In genomic region chr16:84881754-84882321, GRCm38 (mm10) we compare ENCODE assay signal across 18 mouse cellular contexts. TPM values are rescaled to one million over a fixed set of nuclear protein-coding genes. Genes with fewer than 3 reads are reported as not detected.
DNase-seq lines count a peak whose midpoint lies in the region; ATAC-seq and TF ChIP-seq lines count a peak whose summit lies in the region.
"Had no signal": no experiment of that assay in that cellular context is flagged by ENCODE, and none has a peak within 500 bp of the region (broad histone marks: within the 10 kb centered on the region; RNA-seq: fewer than 3 reads in every experiment).

No protein-coding gene starts in this region.

- H3K9me3 ChIP-seq in midbrain, embryonic 11.5 days (ENCODE audit: control insufficient read depth, low read length): no peaks in the 10 kb centered on the region
- no peaks in the 10 kb centered on the region for H3K9me3 ChIP-seq in midbrain, embryonic 10.5 days (replicated peaks)
- H3K9me3 ChIP-seq: embryonic facial prominence, embryonic 12.5 days; forebrain, embryonic 15.5 days; G1E; heart, embryonic 12.5 days; hindbrain, embryonic 15.5 days had no signal

- ATAC-seq in midbrain, embryonic 11.5 days (ENCODE audit: low FRiP score): no peak
- no peak for ATAC-seq in Patski
- peak; percentile 49 for ATAC-seq in megakaryocyte, adult 5-6 weeks (ENCODE audit: poor library complexity, severe bottlenecking)
- ATAC-seq: forebrain, embryonic 15.5 days; inflammation-experienced regulatory T-cells, adult 6 months; intestine, postnatal 0 days had no signal

- no peaks in the 10 kb centered on the region for H3K27me3 ChIP-seq in midbrain, embryonic 11.5 days (ENCODE audit: control insufficient read depth, insufficient read depth, low read length)
- no peaks in the 10 kb centered on the region for H3K27me3 ChIP-seq in midbrain, embryonic 10.5 days (ENCODE audit: low read depth, poor library complexity, severe bottlenecking)
- peaks cover 11% of the 10 kb centered on the region for H3K27me3 ChIP-seq in Patski
- H3K27me3 ChIP-seq: embryonic facial prominence, embryonic 12.5 days; forebrain, embryonic 15.5 days; heart, embryonic 12.5 days; hindbrain, embryonic 15.5 days had no signal

- in situ Hi-C loops in Patski (cut with MboI; ENCODE audit: low pct_unique_long_range_greater_than_20kb): no loop called here

- DNase-seq in midbrain, embryonic 11.5 days (ENCODE audit: low spot score, missing footprints): peak; percentile 49
- DNase-seq in midbrain, embryonic 10.5 days (ENCODE audit: low spot score): no peak
- no peak for DNase-seq in Patski (ENCODE audit: low read depth, low spot score)
- DNase-seq in left cerebral cortex, postnatal 14 days (ENCODE audit: low spot score in 2 of 2): no peak
- DNase-seq in heart, adult 18-20 months: no peak
- DNase-seq in spleen, postnatal 36 days (ENCODE audit: low spot score in 2 of 2): no peak
- DNase-seq: adrenal gland, postnatal 10 days; cerebellum, adult 11 months; cerebellum, adult 8-10 months; cerebellum, postnatal 14 days had no signal

- H3K4me3 ChIP-seq in midbrain, embryonic 11.5 days (ENCODE audit: low read depth, low read length): no peak overlapping the region
- no peak overlapping the region for H3K4me3 ChIP-seq in midbrain, embryonic 10.5 days
- H3K4me3 ChIP-seq: embryonic facial prominence, embryonic 12.5 days; forebrain, embryonic 15.5 days; heart, embryonic 12.5 days; hindbrain, embryonic 15.5 days had no signal

- H3K9ac ChIP-seq in midbrain, embryonic 11.5 days (ENCODE audit: low read length): no peak overlapping the region
- H3K9ac ChIP-seq: embryonic facial prominence, embryonic 12.5 days; forebrain, embryonic 15.5 days; heart, embryonic 12.5 days; hindbrain, embryonic 15.5 days had no signal

- CTCF ChIA-PET in Patski (lab: Charles Lee): no interaction called here

- peak; percentile 7 for TF ChIP-seq CTCF in Patski (IDR thresholded peaks at IDR 0.05)

- H3K4me2 ChIP-seq in midbrain, embryonic 11.5 days: no peak overlapping the region
- H3K4me2 ChIP-seq: embryonic facial prominence, embryonic 12.5 days; forebrain, embryonic 15.5 days; heart, embryonic 12.5 days; hindbrain, embryonic 15.5 days had no signal

- H3K27ac ChIP-seq in midbrain, embryonic 11.5 days (ENCODE audit: low read depth, low read length): no peak overlapping the region
- H3K27ac ChIP-seq in midbrain, embryonic 10.5 days (replicated peaks): no peak overlapping the region
- H3K27ac ChIP-seq: embryonic facial prominence, embryonic 12.5 days; forebrain, embryonic 15.5 days; hindbrain, embryonic 15.5 days had no signal

- 94% methylated on average over 7 of the region's 8 CpGs for WGBS in midbrain, embryonic 11.5 days
- 92% methylated on average over 8 of the region's 8 CpGs for WGBS in midbrain, embryonic 10.5 days

- H3K4me1 ChIP-seq in midbrain, embryonic 11.5 days (ENCODE audit: control insufficient read depth, insufficient read depth, low read length): no peaks in the 10 kb centered on the region
- no peaks in the 10 kb centered on the region for H3K4me1 ChIP-seq in midbrain, embryonic 10.5 days
- H3K4me1 ChIP-seq: embryonic facial prominence, embryonic 12.5 days; heart, embryonic 12.5 days; hindbrain, embryonic 15.5 days had no signal

- intact Hi-C loops in left cerebral cortex, postnatal 14 days (cut with DNase I): no loop called here

- POLR2A ChIA-PET in Patski (lab: Charles Lee): no interaction called here

- H3K36me3 ChIP-seq in midbrain, embryonic 11.5 days (ENCODE audit: control insufficient read depth, insufficient read depth, low read length): no peaks in the 10 kb centered on the region
- no peaks in the 10 kb centered on the region for H3K36me3 ChIP-seq in midbrain, embryonic 10.5 days
- H3K36me3 ChIP-seq: embryonic facial prominence, embryonic 12.5 days; forebrain, embryonic 15.5 days; G1E; heart, embryonic 12.5 days; hindbrain, embryonic 15.5 days had no signal

RNA-seq across cellular contexts. Expression of gene Atp5j, which starts 46.4 kb away (rescaled TPM):
- polyA plus RNA-seq in midbrain, embryonic 11.5 days (2014; fragmentation: Nextera tagmentation; extraction: Ambion mirVana): 778 and 822 TPM in 2 replicates
- polyA plus RNA-seq in midbrain, embryonic 10.5 days (2016; fragmentation: Nextera tagmentation; extraction: Ambion mirVana): 818 and 827 TPM in 2 replicates
- 685 TPM for polyA plus RNA-seq in Patski (2021)
- 340 and 390 TPM in 2 replicates for total RNA-seq in megakaryocyte, adult 5-6 weeks (2015)
- 210 and 312 TPM in 2 replicates for total RNA-seq in megakaryocyte, adult 5-6 weeks (2017)
- 100 to 1,000 TPM; 351 to 367 TPM for total RNA-seq in left cerebral cortex, postnatal 14 days (2021)
- 1,000 to 10,000 TPM; 1,761 to 1,766 TPM for total RNA-seq in heart, adult 18-20 months (2021)

RNA-seq across cellular contexts. Expression of gene Gabpa, which starts 47.1 kb away (rescaled TPM):
- 41.2 and 45.1 TPM in 2 replicates for polyA plus RNA-seq in midbrain, embryonic 11.5 days (2014; fragmentation: Nextera tagmentation; extraction: Ambion mirVana)
- 35.5 and 37.5 TPM in 2 replicates for polyA plus RNA-seq in midbrain, embryonic 10.5 days (2016; fragmentation: Nextera tagmentation; extraction: Ambion mirVana)
- 41.0 TPM for polyA plus RNA-seq in Patski (2021)
- total RNA-seq in megakaryocyte, adult 5-6 weeks (2015): 65.5 and 73.3 TPM in 2 replicates
- total RNA-seq in megakaryocyte, adult 5-6 weeks (2017): 75.7 and 80.7 TPM in 2 replicates
- 10 to 100 TPM; 21.5 to 22.8 TPM for total RNA-seq in left cerebral cortex, postnatal 14 days (2021)
- 10 to 100 TPM; 43.4 to 44.6 TPM for total RNA-seq in heart, adult 18-20 months (2021)

Comparison
In these comparisons a context has a peak if more than half of its experiments do, and no peak if none do; other contexts are left out.
1. RNA of gene Atp5j, which starts 46.4 kb away (total RNA-seq): 1,761 to 1,766 TPM in heart, adult 18-20 months; 351 to 367 TPM in left cerebral cortex, postnatal 14 days and 210 to 390 TPM in megakaryocyte, adult 5-6 weeks; every median in the first group is over 4 times any median in the second.